Mouse (Mus musculus) hindbrain, embryonic 14.5 days (tissue): ENCODE results near the gene Hist1h2bg. TPM values are rescaled to one million over a fixed set of nuclear protein-coding genes. Genes with fewer than 3 reads are reported as not detected.
A peak's percentile ranks its signal among the peaks of the same experiment; 100 is the strongest.

Source experiments
- ATAC-seq: fragments of 200-750 bp; cut with Nextera tagmentation; 2 replicates; pipeline ENCODE4 v1.8.0; 2017; ENCODE audit warnings: moderate number of reproducible peaks, mild to moderate bottlenecking, moderate TSS enrichment, moderate library complexity; ENCODE audit not compliant: low FRiP score
- DNase-seq: peaks from one replicate; pipeline ENCODE4 v3.0.0-alpha.2; 2015; ENCODE audit warnings: low spot score
- H3K27ac ChIP-seq: fragments of 300-500 bp; sonication (generic); 2 replicates; pipeline ENCODE4 v1.5.1; 2014; ENCODE audit warnings: mild to moderate bottlenecking, moderate library complexity
- H3K27me3 ChIP-seq: fragments of 300-500 bp; sonication (generic); 2 replicates; pipeline ENCODE4 v1.6.1; 2014; ENCODE audit warnings: mild to moderate bottlenecking, low read length, mixed read lengths; ENCODE audit not compliant: control insufficient read depth, insufficient read depth
- H3K36me3 ChIP-seq: fragments of 300-500 bp; sonication (generic); replicated peaks from 2 replicates; pipeline ENCODE4 v1.6.1; 2014; ENCODE audit not compliant: control insufficient read depth, insufficient read depth
- H3K4me1 ChIP-seq: fragments of 300-500 bp; sonication (generic); replicated peaks from 2 replicates; pipeline ENCODE4 v1.6.1; 2014; ENCODE audit warnings: antibody characterized with exemption, low read length, mixed read lengths; ENCODE audit not compliant: control insufficient read depth, insufficient read depth
- H3K4me2 ChIP-seq: fragments of 300-500 bp; sonication (generic); replicated peaks from 2 replicates; pipeline ENCODE4 v1.6.1; 2014; ENCODE audit warnings: mild to moderate bottlenecking, moderate library complexity
- H3K4me3 ChIP-seq: fragments of 300-500 bp; sonication (generic); replicated peaks from 2 replicates; pipeline ENCODE4 v1.5.1; 2014; ENCODE audit warnings: mild to moderate bottlenecking, low read length
- H3K9ac ChIP-seq: fragments of 300-500 bp; sonication (generic); 2 replicates; pipeline ENCODE4 v1.6.1; 2014
- H3K9me3 ChIP-seq: fragments of 300-500 bp; sonication (generic); 2 replicates; pipeline ENCODE4 v1.6.1; 2016; ENCODE audit warnings: low read length; ENCODE audit not compliant: control insufficient read depth
- WGBS: fragments of 180-500 bp; shearing (Covaris S2); extraction: QIAGEN DNeasy Blood & Tissue Kit; methylation state at CpG from one replicate; pipeline ENCODE4 v1.1.7; 2014; 5-methylcytosine and 5-hydroxymethylcytosine counted together
- polyA plus RNA-seq: library from polyadenylated mRNA; unstranded; fragments of >200 nt; fragmentation: Nextera tagmentation; extraction: Ambion mirVana; gene quantifications from 2 replicates; pipeline ENCODE4 v1.2.1, GENCODE M21; 2014

Gene Hist1h2bg
- 0.94 and 2.3 TPM in 2 replicates for polyA plus RNA-seq

- H3K4me3 ChIP-seq: peak within 1 kb of the TSS; percentile 32
- H3K27ac ChIP-seq: peak within 1 kb of the TSS; percentile 85
- no peaks in the 10 kb centered on the region for H3K9me3 ChIP-seq
- peak within 1 kb of the TSS; percentile 63 for H3K9ac ChIP-seq
- peak; percentile 93 for ATAC-seq
- H3K27me3 ChIP-seq: no peaks in the 10 kb centered on the region
- WGBS: under 1% methylated on average over 18 of the region's 18 CpGs
- no peaks in the 10 kb centered on the region for H3K36me3 ChIP-seq
- H3K4me2 ChIP-seq: peak within 1 kb of the TSS; percentile 67
- peaks cover 27% of the 10 kb centered on the region for H3K4me1 ChIP-seq
- DNase-seq: peak; percentile 90
Observed at GRCm38 (mm10) chr13:23571022-23571503, at the start of gene Hist1h2bg, which contains the start of gene Hist1h2ae. TSS of gene Hist1h2bg (plus strand) at chr13:23571396. TSS of gene Hist1h2ae (minus strand) at chr13:23571220.

- 2% methylated on average over 14 of the region's 14 CpGs for WGBS
- ATAC-seq (no peak), DNase-seq (peak; percentile 79)
- Histone ChIP-seq H3K9ac (no peak overlapping the region), H3K9me3 (no peaks in the 10 kb centered on the region), H3K27me3 (no peaks in the 10 kb centered on the region), H3K4me1 (peaks cover 3% of the 10 kb centered on the region; the same call in 1 of the 2 replicates), H3K27ac (no peak overlapping the region), H3K4me3 (peak overlapping the region; percentile 0; the same call in 1 of the 2 replicates), H3K4me2 (peak overlapping the region; percentile 38), H3K36me3 (no peaks in the 10 kb centered on the region)
Observed at GRCm38 (mm10) chr13:23521703-23522102, 49.5 kb upstream of the Hist1h2bg start.

GRCm38 (mm10) chr13:23523976-23524375, 47.2 kb upstream of the Hist1h2bg start:
- Histone ChIP-seq H3K4me3 (no peak overlapping the region), H3K36me3 (no peaks in the 10 kb centered on the region), H3K4me2 (no peak overlapping the region), H3K4me1 (peaks cover 3% of the 10 kb centered on the region; the same call in 1 of the 2 replicates), H3K27me3 (no peaks in the 10 kb centered on the region), H3K9ac (no peak overlapping the region), H3K27ac (no peak overlapping the region), H3K9me3 (no peaks in the 10 kb centered on the region)
- ATAC-seq: no peak
- no peak for DNase-seq
- 38% methylated on average over 5 of the region's 5 CpGs for WGBS

- peak overlapping the region; percentile 24 for H3K4me2 ChIP-seq
Observed at GRCm38 (mm10) chr13:23524654-23525053, 46.5 kb upstream of the Hist1h2bg start.

GRCm38 (mm10) chr13:23525901-23526300, 45.3 kb upstream of the Hist1h2bg start:
- peak; percentile 59 for DNase-seq
- Histone ChIP-seq H3K27me3 (no peaks in the 10 kb centered on the region), H3K36me3 (no peaks in the 10 kb centered on the region), H3K4me1 (peaks cover 10% of the 10 kb centered on the region), H3K4me2 (peak overlapping the region; percentile 63), H3K9me3 (no peaks in the 10 kb centered on the region), H3K27ac (no peak overlapping the region), H3K4me3 (peak overlapping the region; percentile 44), H3K9ac (no peak overlapping the region)
- WGBS: 2% methylated on average over 10 of the region's 10 CpGs
- ATAC-seq: no peak

More at GRCm38 (mm10) chr13:23524654-23525053, 46.5 kb upstream of the Hist1h2bg start:
- Histone ChIP-seq H3K27ac (no peak overlapping the region), H3K4me3 (no peak overlapping the region), H3K9me3 (no peaks in the 10 kb centered on the region), H3K4me1 (peaks cover 6% of the 10 kb centered on the region), H3K36me3 (no peaks in the 10 kb centered on the region), H3K9ac (no peak overlapping the region), H3K27me3 (no peaks in the 10 kb centered on the region)
- 9% methylated on average over 5 of the region's 5 CpGs for WGBS
- ATAC-seq: no peak
- DNase-seq: peak; percentile 85

- H3K27ac ChIP-seq: peak overlapping the region; percentile 77
- H3K36me3 ChIP-seq: no peaks in the 10 kb centered on the region
- peaks cover 8% of the 10 kb centered on the region for H3K4me1 ChIP-seq
- ATAC-seq (peak; percentile 70), DNase-seq (peak; percentile 100)
- peak overlapping the region; percentile 63 for H3K9ac ChIP-seq
- H3K9me3 ChIP-seq: no peaks in the 10 kb centered on the region
- H3K4me2 ChIP-seq: peak overlapping the region; percentile 63
- WGBS: under 1% methylated on average over 17 of the region's 17 CpGs
- H3K27me3 ChIP-seq: no peaks in the 10 kb centered on the region
- peak overlapping the region; percentile 44 for H3K4me3 ChIP-seq
Observed at GRCm38 (mm10) chr13:23526312-23526711, 44.9 kb upstream of the Hist1h2bg start.

- peaks cover 23% of the 10 kb centered on the region for H3K4me1 ChIP-seq
- peak overlapping the region; percentile 55 for H3K4me2 ChIP-seq
- H3K4me3 ChIP-seq: 0 out of 2 replicates have a peak overlapping the region, but pooled peaks have one; percentile 3
- H3K27ac ChIP-seq: no peak overlapping the region
- no peaks in the 10 kb centered on the region for H3K9me3 ChIP-seq
- WGBS: 60% methylated on average over 5 of the region's 5 CpGs
- DNase-seq (no peak), ATAC-seq (no peak)
- no peak overlapping the region for H3K9ac ChIP-seq
- no peaks in the 10 kb centered on the region for H3K36me3 ChIP-seq
- H3K27me3 ChIP-seq: no peaks in the 10 kb centered on the region
Observed at GRCm38 (mm10) chr13:23529005-23529404, 42.2 kb upstream of the Hist1h2bg start.

GRCm38 (mm10) chr13:23529480-23530165, 41.6 kb upstream of the Hist1h2bg start:
- peak overlapping the region; percentile 84 for H3K9ac ChIP-seq
- peak overlapping the region; percentile 55 for H3K4me2 ChIP-seq
- H3K27me3 ChIP-seq: no peaks in the 10 kb centered on the region
- H3K4me3 ChIP-seq: peak overlapping the region; percentile 49
- no peaks in the 10 kb centered on the region for H3K9me3 ChIP-seq
- peak overlapping the region; percentile 95 for H3K27ac ChIP-seq
- H3K36me3 ChIP-seq: no peaks in the 10 kb centered on the region
- ATAC-seq: no peak
- no peak for DNase-seq
- WGBS: 34% methylated on average over 2 of the region's 2 CpGs
- H3K4me1 ChIP-seq: peaks cover 27% of the 10 kb centered on the region

GRCm38 (mm10) chr13:23530181-23530900, 40.9 kb upstream of the Hist1h2bg start:
- WGBS: under 1% methylated on average over 20 of the region's 20 CpGs
- Histone ChIP-seq H3K27me3 (no peaks in the 10 kb centered on the region), H3K4me2 (peak overlapping the region; percentile 55), H3K27ac (peak overlapping the region; percentile 95), H3K9ac (peak overlapping the region; percentile 84), H3K9me3 (no peaks in the 10 kb centered on the region), H3K4me3 (peak overlapping the region; percentile 49), H3K4me1 (peaks cover 29% of the 10 kb centered on the region), H3K36me3 (no peaks in the 10 kb centered on the region)
- DNase-seq (peak; percentile 84), ATAC-seq (no peak)
